Mouse (Mus musculus) c-Kit-negative CD71-positive TER-119-positive erythroid progenitor cells, embryonic 14.5 days (primary cell): Measurements from ENCODE around the gene Rchy1.
"Not testable (repeated sequence)": the region's sequence is repeated elsewhere in the genome, so short reads cannot be mapped to it uniquely, and the experiment has no call there.

ENCODE experiments used
- DNase-seq: peaks from one replicate; pipeline ENCODE4 v3.0.0-alpha.2; 2013; ENCODE audit warnings: low read depth, low spot score

Gene Rchy1

DNA sequence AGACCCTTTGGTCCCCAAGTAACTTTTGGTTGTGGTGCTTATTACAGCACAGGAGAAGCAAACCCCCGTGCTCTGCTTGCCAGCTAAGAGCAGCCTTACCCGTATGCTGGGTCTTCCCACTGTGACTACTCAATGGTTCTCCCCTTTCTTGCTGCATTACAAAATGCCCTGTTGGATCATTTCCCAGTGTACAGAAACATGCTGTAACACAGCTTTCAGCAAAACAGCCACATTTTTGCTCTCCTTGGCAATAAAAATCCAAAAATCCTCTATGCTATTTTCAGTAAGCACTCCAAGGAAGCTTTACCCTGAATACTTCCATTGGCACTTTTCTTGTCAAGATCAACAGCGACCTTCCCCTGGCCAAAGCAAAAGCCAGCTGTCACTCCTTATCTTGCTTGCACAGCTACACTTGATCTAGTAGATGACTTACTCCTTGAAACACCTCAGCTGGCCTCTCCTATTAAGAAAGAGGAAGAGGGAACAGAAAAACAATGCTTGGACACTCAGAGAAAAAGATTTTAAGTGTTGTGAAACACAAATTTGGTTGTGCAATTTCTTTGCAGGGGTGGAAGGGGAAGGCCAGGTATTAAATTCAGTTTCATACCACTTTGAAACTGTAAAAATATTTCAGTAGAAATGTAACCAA is 2.1 kb downstream of the Rchy1 start:
- DNase-seq: peak; percentile 45

- DNase-seq: no peak
Observed at GRCm38 (mm10) chr5:91959986-91960385, 2.9 kb downstream of the Rchy1 start.

- no peak for DNase-seq
Observed at GRCm38 (mm10) chr5:91959096-91959495, 3.8 kb downstream of the Rchy1 start.

- DNase-seq: no peak
Observed at GRCm38 (mm10) chr5:91956991-91957760, 5.7 kb downstream of the Rchy1 start.

GRCm38 (mm10) chr5:91951404-91951803 is 11.5 kb downstream of the Rchy1 start:
- no peak for DNase-seq

- no peak for DNase-seq
Observed at GRCm38 (mm10) chr5:91949441-91949840, 13.4 kb downstream of the Rchy1 start.

DNA sequence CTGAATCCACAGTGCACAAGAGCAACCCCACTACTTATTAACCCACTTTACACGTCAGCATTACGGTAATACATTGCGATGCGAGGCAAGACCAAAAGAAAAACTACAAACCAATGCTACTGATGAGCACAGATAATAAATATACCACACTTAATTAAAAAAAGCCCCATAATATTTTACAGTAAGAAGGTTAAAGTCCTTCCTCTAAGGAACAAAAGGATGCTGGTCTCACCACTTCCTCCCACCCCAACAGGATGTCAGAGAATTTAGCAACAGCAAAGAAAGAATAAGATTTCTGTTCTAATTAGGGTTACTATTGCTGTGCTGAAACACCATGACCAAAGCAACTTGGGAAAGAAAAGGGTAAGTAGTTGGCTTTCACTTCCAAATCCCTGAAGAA is 15.9 kb downstream of the Rchy1 start:
- DNase-seq: no peak

GRCm38 (mm10) chr5:91945609-91946008 is 17.3 kb downstream of the Rchy1 start:
- not testable (repeated sequence) for DNase-seq

DNA sequence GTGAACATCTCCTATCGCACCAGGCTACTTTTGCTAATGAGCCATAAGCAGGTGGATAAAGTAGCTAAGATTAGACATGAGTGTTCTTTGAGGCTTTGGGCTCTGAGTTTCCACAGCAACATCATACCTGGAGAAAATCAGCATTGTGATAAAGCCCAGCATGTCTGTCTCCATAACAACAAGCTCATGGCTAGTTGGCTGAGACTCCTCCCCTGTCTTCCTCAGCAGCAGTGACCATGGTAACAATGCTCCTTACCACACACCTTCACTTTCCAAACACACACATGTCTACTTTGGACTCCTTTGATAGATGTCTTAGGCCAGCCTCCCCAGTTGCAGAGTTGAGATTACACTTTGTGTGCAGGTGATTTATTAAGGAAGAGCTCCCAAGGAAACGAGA is 49.6 kb downstream of the Rchy1 start:
- no peak for DNase-seq

- DNase-seq: no peak
Observed at GRCm38 (mm10) chr5:91911384-91912106, 51.3 kb downstream of the Rchy1 start.

GRCm38 (mm10) chr5:91910616-91911015 is 52.3 kb downstream of the Rchy1 start:
- DNase-seq: no peak

- no peak for DNase-seq
Observed at GRCm38 (mm10) chr5:91909010-91909620, 53.8 kb downstream of the Rchy1 start.
